Mouse (Mus musculus) brain, embryonic 18.5 days (tissue): Measurements from ENCODE around the gene Acvrl1.
"Not testable (repeated sequence)": the region's sequence is repeated elsewhere in the genome, so short reads cannot be mapped to it uniquely, and the experiment has no call there.

Experiments used
- DNase-seq: peaks from one replicate; pipeline ENCODE4 v3.0.0-alpha.2; 2012; ENCODE audit warnings: low read depth, low spot score

The Acvrl1 gene

DNA sequence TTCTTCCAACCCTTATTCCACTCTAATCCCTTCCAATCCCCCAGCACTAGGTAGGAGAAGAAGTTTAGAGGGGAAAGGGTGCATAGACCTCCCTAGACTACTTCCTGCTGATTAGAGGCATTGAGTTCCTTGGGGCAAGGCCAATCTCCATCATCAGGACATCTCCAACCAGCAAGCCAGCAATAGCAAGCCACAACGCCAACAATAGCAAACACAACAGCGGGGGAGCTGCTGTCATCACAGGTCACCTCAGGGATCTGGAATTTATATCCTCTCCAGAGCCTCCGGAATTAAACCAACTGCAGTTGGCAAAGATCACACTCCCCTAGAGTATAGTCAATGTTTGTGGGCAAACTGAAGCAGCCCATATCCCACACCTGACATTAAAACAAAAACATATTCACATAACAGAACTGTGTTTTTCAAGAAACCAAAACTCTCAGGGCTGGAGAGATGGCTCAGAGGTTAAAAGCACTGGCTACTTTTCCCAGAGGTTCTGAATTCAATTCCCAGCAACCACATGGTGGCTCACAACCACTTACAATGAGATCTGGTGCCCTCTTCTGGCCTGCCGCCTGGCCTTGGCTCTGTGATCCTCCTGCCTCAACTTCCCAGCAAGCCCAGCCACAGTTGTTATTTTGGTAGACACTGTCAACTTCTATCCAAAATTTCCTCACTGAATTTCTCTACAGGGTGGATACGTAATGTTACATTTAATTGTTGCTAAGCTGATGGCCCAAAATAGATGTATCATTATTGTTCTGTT, 20.2 kb upstream of the Acvrl1 start:
- no peak for DNase-seq

DNA sequence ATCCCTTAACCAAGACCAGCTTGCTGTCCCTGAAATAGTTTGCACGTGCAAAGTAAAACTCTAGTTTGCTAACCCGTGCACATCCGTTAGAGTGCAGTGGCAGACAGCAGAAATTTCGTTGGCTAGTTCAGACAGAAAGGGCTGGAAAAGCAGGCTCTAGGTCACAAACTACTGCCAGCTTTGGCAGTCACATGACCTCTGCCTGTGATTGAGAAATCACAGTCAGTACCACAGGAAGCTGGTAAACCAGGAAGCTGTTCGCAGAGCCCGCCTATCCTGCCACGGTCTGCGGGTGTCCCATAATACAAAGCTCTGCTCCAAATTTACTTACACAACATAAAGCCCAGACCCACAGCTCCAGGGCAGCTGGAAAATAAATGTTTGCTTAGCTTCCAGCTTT, 15.1 kb upstream of the Acvrl1 start:
- DNase-seq: no peak

DNA sequence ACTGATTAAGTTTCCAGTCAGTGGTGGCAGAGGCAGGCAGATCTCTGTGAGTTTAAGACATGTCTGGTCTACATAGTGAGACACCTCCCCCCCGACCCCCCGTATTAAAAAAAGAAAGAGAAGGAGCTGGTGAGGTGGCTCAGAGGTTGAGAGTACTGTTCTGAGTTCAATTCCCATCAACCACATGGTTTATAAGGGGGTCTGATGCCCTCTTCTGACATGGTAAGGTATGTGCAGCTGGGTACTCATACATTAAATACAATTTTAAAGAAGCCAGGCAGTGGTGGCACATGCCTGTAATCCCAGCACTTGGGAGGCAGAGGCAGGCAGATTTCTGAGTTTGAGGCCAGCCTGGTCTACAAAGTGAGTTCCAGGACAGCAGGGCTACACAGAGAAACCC, 14.5 kb upstream of the Acvrl1 start:
- not testable (repeated sequence) for DNase-seq

DNA sequence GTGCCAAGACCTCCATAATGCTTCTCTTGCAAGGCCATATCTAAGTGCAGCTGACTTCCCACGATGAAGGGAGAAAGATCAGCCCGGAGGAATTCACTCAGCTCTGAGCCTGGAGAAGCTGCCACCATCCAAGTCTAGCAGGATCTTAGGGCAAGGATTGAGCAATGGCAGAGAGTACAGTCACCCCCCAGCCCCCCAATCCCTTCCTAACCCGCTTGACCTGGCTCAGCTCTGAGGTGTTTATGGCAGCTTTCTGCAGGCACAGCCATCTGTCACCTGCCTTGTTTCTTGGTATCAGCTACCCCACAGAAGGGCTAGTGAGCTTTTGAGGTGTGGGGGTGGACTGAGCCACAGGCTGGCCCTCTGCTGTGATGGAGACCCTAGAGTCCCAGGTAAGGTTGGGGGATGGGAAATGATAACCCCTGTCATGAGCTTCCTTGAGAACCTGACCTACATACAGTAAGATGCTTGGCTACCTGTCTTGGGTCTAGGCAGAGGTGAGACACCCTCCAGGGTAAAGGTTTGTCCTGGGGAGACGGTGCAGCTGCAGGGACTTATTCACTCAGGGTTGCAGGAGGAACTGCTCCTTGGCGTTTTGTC, 12.7 kb upstream of the Acvrl1 start, which contains the start of gene Ankrd33:
Ankrd33 (plus strand) TSS at position 245 of the 600 bp plus-strand sequence.
- no peak for DNase-seq

DNA sequence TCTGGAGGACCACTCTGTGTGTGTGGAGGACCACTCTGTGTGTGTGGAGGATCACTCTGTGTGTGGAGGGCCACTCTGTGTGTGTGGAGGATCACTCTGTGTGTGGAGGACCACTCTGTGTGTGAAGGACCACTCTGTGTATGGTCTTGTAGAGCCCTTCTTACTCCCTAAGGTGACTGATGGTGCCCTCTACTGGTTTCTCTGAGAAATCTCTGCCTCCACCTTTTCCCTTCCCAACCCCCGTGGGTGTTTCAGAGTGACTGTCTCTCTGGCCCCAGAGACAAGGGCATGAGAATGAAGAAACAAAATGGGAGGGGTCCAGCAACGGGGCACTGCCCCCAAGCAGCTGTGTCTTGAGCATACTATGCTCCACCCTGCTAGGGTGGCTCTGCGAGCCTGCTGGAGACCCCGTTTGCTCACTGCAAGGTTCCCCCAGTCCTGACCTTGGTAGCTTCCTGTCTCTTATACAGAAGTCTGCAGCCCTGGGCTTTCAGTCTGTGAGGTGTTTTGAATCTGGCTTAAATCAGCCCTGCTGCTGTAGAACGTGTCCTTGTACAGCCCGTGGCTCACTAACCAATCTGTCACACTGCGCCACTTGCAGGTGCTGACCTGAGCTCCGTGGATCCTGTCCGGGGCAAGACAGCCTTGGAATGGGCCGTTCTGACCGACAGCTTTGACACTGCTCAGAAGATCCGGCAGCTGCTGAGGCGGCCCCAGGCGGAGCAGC, 9.8 kb upstream of the Acvrl1 start:
- DNase-seq: no peak

DNA sequence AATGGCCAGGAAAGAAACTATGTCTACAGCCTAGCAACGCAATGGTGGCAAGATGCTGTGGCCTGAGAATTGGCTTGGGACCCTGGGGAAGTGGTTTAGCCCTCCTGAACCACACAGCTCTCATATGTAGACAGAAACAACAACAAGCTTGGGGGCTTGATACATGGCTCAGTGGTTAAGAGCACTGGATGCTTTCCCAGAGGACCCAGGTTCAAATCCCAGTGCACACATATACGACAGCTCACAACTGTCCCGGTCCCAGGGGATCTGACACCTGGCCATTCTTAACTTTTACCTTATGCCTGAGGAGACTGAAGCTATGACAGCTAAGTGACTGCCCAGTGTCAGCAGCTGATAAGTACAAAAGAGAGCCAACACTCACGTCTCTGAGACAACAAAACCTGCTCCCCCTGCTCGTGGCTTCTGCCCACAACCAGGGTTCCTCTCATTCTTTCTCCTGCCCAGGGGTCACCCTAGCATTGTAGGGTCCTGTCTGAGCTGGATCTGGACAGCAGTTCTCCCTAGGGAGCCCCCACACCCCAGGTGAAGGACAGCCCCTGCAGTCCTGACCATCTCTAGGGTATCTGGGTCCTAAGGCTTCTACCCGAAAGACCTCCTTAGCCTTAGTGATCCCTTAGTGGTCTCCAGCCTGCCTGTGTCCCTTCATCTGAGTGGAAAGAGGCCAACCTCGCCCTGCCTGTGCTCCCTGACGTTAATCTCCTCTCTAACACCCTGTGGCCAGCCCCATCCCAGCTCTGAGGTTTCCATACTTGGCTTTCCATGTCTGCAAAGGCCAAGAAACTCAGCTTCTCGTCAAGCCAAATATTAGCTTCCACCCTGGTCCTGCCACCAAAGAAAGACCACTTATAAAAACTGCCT, 6.7 kb upstream of the Acvrl1 start:
- no peak for DNase-seq

DNA sequence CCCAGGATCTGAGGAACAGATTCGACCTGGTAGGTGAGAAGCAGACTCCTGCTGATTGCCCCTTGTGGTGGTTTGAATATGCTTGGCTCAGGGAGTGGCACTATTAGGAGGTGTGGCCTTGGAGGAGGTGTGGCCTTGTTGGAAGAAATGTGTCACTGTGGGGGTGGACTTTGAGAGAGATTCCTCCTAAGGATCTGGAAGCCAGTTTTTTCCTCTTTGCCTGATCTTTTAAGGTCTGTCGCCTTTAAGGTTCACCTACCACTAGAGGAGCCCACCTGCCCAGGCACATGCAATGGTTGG, 6.1 kb upstream of the Acvrl1 start:
- no peak for DNase-seq

DNA sequence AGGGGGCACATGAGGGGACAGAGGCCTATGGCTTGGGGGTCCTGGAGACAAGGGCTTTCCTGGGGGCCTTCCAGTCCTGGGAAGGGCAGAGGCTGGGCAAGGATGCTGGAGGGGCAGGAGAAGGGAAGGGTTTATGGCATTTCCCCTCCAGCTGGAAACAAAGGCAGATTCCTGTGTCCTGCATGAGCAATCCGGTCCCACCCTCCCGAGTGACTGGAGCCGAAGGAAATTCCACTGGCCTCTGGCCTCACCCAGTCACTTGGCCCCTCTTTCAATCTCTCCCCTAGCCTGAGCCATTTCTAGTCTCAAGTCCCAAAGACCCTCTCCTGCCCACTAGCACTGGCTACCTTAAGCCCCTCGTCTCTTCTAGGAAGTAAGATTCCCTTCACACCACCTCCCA, 5.1 kb upstream of the Acvrl1 start:
- DNase-seq: no peak

DNA sequence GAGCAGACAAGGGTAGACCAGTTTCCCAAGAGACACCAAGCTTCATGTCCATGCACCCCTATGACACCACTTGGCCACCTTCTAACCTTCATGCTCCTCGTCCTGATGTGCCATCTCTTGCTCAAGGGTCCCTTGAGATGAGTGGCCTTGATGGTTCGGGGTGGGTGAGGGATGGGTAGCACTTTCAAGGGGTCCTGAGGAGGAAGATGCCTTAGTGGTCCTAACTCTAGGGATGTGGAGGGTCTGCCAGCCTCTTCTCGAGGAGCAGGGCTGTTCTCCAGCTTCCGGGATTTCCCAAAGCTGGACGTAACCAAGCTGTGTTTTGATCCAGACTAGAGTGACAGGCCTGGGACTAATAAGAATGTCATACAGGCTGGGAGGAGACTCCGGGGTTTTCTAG, 2.8 kb upstream of the Acvrl1 start:
- DNase-seq: no peak

DNA sequence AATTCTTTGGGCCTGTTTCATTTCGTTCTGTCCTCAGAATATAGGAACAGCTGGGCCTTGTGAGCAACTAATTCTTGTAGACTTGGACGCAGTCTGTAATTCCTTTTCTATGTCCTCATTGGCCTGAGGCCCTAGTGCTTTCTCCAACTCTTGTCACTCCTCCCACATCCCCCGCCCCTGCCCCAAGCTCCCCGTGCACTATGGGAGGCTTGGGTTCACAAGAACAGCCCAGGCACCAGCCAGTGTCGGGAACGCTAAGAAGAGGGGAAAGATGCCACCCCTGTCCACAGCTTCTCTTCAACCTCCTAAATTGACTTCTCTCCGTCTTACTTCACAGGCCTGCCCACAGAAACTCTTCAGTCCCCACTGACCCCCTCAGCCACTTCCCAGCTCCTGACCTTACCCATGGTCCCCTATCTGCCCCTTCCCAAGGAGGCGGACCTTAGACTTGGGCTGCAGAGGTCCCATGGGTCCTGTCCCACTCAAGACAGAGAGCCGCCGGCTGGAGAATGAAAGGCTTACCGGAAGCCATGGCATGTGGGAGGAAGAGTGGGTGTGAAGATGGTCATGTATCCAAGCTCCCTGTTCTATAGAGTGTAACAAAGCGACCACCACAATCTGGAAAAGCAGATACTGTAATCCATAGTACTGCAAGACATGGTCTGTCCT, 1.3 kb upstream of the Acvrl1 start:
- DNase-seq: no peak

DNA sequence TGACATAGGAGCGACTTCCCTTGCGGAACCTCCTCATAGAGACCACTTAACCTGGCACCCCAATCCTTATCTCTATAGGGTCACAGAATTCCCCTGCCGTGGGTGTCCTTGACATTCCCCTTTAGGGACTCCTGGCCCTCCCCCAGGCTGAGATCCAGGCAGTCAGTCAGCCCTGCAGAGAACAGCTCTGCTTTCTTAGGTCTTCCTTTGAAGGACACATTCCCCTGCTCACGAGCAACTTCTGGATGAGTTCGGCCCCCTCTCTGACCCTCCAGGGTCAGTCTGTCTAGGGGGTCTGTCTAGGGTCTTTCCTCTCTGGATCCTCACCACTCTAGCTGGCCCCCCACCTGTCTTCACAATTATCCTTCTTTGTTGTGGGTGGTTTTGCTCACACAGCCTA, 1.1 kb downstream of the Acvrl1 start:
- no peak for DNase-seq

DNA sequence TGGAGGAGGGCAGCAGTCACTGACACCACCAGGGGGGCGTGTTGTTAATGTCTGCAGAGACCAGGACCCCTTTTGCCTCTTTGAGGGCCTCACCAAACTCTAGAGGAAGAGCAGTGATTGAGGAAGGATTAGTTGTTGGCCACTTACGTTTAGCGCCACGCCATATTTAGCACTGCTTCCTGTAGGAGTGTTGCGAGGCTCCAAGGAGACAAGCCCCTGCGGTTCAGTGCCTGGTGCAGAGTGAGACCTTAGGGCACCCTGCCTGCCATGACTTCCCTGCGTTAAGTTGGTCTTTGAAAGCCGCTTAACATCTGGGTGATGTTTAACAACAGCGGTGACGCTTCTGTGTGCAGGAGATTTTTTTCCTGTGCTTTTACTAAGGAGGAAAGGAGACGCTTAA, 3.2 kb downstream of the Acvrl1 start:
- DNase-seq: no peak

DNA sequence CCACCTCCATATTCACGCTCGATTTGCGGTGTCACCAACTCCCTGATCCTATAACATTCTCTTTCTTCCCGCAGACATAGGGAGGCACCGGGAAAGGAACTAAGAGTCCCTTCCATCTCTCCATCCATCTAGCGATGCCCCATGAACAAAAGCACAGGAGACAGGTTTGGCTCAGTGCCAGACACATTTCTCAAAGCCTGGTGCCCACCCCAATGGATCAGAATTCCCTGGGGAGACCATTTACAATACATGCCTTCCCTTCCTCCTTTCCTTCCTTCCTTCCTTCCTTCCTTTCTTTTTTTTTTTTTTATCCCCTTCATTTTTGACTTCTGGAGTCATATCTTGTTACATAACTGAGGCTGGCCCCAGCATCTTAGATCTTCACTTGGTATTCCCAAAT, 3.7 kb downstream of the Acvrl1 start:
- no peak for DNase-seq

DNA sequence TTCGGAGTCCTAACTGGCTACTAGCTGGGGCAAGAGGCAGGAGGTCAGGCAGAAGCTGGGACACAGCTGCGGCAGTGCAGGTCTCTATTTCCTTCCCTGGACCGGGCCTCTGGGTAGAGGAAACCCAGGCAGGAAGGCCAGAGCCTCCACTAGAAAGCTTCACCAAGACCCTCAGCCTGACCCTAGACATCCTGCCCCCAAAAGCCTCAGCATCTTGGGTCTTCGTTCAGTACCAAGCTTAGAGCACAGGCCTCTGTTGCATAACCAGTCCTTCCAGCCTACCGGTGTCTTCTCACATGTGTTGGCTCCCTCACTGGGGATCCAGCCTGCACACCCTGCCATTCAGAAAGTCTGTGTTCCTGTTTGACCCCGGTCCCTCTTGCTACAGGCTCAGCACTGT, 4.4 kb downstream of the Acvrl1 start:
- no peak for DNase-seq

DNA sequence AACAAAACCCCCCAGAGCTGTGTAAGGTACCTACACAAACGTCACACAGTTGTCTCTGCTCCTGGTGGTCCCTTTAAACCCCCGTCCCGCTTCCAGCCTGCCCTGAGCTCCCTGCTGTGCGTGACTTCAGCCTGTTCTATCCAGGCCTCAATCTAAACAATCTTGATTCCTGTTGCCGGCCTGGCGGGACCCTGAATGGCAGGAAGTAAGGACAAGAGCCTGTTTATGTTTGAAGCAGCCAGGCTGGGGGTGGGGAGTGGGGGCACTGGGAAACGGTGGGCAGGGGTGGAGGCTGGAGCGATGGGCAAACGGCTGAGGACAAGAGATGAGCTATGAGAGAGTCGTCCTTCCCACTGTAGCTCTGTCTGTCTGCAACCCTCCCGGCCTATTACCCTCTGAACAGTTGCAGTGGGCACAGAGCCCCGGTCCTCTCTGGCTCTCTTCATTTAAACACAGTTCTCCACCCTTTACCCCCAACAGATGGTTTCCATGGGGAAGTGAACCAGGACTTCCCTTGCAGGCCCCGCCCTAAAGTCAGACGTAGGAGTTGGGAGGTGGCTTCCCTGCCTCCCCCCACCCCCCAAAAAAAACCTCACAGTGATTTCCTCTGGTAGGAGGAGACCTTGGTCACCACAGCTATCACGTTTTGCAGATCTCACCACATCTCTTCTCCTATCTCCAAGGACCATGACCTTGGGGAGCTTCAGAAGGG, 5.8 kb downstream of the Acvrl1 start:
- DNase-seq: no peak

DNA sequence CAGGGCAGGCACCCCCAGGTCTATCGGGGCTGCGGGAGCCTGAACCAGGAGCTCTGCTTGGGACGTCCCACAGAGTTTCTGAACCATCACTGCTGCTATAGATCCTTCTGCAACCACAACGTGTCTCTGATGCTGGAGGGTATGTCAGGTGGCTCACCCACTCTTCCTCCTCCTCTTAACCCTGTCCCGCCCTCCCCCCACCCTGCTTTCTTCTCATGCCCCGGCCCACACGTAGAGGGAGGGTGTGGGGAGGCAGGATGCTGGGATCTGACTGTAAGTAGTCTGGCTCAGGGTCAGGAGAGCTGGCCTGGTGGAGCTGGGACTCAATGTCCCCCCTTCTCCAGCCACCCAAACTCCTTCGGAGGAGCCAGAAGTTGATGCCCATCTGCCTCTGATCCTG, 7.1 kb downstream of the Acvrl1 start:
- no peak for DNase-seq

DNA sequence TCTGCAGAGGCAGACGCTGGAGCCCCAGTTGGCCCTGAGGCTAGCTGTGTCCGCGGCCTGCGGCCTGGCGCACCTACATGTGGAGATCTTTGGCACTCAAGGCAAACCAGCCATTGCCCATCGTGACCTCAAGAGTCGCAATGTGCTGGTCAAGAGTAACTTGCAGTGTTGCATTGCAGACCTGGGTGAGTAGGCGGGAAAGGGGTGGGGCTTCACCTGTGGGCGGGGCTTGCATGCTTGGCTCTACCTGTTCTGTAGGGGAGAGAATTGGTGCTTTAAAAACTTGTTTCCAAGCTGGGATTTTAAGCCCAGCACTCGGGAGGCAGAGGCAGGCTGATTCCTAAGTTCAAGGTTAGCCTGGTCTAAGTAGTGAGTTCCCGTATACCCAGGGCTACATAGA, 9.1 kb downstream of the Acvrl1 start:
- DNase-seq: no peak

DNA sequence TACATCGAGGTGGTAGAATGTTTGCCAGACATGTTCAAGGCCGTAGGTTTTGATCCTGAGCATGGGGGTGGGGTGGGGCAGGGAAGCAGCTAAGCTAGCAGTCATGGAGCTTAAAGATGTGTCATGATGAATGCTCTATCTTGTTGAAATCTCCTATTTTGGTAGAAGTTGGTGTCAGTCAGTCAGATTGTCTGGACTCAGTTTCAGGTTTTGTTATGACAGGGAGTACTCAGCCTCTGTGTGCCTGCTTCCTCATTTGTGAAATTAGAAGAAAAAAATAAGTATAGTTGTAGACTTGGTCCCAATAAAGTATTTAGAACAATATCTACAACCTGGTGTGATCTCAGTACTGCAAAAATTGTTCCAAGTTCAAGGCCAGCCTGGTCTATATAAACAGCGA, 10.4 kb downstream of the Acvrl1 start:
- DNase-seq: no peak

DNA sequence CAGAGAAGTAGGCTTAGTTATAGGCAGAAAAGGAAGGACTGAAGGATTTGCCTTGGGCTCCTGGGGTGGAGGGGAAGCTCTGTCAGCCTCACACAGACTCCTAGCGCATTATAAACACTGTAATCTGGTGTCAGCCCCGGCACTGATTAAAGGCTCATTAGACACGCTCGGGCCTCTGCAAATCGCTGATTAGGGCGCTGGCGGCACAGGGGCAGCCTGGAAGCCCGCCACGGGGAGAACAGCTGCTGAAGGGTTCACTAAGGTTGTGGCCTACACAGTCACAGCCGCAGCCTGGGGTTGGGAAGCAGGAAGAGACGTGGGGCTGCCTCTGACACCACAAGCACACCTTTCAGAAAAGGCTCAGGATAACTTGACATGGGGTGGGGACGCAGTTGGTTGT, 11.6 kb downstream of the Acvrl1 start:
- DNase-seq: no peak

DNA sequence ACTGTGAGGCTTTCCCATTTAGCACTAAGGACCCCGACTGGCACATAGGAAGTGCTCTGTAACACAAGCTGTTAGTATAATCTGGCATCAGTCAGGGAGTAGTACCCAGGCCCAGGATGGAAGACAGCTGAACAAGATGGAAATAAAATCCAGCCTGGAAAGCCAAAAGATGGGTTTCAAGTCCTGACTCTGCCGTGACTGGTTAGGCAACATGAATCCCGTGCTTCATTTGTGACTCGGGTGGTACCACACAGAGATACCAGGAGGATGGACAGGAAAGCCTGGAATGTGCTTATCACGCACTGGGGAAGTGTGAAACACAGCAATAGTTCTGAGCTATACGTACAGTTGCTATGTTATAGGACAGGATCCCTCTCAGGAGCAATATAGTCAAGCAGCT, 12.3 kb downstream of the Acvrl1 start:
- no peak for DNase-seq

DNA sequence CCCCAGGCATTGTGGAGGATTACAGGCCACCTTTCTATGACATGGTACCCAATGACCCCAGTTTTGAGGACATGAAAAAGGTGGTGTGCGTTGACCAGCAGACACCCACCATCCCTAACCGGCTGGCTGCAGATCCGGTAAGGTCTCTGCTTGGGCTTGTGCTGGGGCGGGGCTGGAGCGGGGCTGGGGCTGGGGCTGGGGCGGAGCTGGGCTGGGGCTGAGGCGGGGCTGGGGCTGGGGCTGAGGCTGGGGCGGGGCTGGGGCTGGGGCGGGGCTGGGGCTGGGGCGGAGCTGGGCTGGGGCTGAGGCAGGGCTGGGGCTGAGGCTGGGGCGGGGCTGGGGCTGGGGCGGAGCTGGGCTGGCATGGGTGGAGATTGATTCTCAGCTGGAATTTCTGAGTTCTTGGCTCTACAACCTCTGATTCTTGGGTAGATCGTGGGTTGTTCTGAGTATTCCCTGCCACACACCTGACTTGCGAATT, 12.8 kb downstream of the Acvrl1 start:
- DNase-seq: no peak
